Mouse (Mus musculus) adrenal gland, postnatal 10 days (tissue): ENCODE results near the gene Dnajc9. TPM values are rescaled to one million over a fixed set of nuclear protein-coding genes. Genes with fewer than 3 reads are reported as not detected.

Experiments
- DNase-seq: peaks from one replicate; pipeline ENCODE4 v3.0.0; 2021; ENCODE audit warnings: mixed read lengths
- long read RNA-seq, 2 experiments: library from polyadenylated mRNA; stranded (forward); transcript quantifications; one replicate each; pipeline ENCODE4 v2.0.0; 2021
- total RNA-seq, 2 experiments: library from RNA; stranded (reverse); gene quantifications; 2 replicates each; pipeline ENCODE4 v1.2.3; 2021

The Dnajc9 gene
- total RNA-seq, result 10 to 100 TPM; 33.7 to 36.6 TPM
- long read RNA-seq, experiment 1, transcript Dnajc9-201 (5 exons, 1,631 nt), result major isoform, 55 of 70 reads
- long read RNA-seq, experiment 1, partial matches to known transcripts, result 1 of 70 reads
- long read RNA-seq, experiment 1, other reads (novel, unspliced or antisense), result 11 of 70 reads
- long read RNA-seq, experiment 2, transcript Dnajc9-201 (5 exons, 1,631 nt), result major isoform, 25 of 30 reads
- long read RNA-seq, experiment 2, partial matches to known transcripts, result 3 of 30 reads
- long read RNA-seq, experiment 2, other reads (novel, unspliced or antisense), result 0 of 30 reads

DNA sequence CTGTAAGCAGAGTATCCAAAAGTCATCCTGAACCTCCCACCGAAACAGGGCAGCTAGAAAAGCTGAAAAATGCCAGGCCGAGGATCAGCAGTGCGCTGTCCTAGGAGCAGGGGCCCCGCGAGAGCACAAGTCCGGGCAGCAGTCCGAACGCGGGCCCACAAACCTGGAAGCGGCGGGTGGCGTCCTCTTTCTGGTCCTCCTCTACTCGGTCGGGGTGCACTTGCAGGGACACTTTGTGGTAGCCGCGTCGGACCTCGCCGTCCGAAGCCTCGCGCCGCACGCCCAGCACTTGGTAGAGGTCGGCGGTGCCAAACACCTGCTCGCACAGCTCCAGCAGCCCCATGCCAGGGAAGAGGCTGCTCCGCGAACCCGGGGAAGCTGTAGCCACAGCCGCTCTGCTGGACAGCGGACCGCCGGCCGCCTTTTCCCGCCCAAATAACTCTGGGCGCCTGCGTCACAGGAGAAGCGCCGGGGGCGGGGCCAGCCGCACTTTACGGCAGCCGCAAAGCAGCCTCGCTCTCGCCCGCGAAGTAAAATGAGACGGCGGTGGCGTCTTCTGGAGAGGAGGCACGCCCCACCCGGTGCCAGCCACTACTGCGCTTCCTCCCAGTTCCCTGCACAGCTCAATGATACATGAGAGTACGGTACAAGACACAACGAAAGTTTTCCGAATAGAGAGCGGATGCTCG, at the start of gene Dnajc9:
TSS of gene Dnajc9 (minus strand) at position 470 of the 689 bp plus-strand sequence.
- DNase-seq, result peak; percentile 98

DNA sequence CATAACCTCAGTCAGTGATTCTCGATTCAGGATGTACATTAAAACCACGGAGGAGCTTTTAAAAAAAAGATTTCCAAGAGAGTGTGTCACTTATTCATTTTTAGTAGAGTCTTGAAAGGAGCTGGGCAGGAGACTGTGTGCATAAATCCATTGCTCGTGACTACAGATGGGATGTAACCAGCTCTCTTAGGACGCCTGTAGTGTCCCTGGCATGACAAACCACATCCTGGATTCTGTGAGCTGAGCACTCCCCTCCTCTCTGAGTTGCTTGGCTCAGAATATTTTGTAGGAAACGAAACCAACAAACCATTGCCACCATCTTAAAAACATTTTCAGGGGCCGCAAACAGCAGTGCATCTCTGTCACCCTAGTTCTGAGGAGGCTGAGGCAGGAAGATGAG, 48.3 kb upstream of the Dnajc9 start:
- no peak for DNase-seq

DNA sequence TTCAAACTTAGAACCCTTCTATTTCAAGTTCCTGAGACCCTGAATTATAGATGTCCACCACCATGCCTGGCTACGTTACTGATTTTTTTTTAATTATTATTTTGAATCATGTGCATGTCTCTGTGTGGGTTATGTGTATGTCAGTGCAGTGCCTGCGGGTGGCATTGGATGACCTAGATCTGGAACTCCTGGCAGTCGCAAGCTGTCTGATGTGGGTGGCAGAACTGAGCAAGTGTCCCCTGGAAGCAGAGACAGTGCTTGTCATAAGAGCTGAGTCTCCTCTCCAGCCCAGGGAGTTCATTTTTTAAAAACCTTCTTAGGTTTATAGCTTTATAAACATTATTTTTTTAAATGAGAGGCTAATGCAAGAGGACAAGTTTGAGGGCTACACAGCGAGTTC, 43.7 kb upstream of the Dnajc9 start:
- DNase-seq, result no peak

DNA sequence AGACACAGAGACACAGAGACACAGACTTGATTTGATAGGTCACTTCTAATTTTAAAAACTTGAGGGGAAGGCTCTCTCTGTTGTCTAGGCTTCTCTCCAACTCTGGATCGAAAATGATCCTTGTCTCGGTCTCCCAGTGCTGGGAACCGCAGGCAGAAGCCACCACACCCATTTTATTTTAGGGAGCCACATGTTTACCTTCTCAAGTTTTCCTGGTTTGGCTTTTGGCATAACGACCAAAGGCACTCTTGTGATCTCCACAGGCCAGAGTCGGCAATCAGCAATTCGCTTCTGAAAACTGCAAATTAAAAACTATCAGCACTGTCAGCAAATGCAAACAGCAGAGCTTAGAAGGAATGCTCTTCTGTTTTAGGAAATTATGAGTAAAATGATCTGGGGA, 43.0 kb upstream of the Dnajc9 start:
- DNase-seq, result no peak

DNA sequence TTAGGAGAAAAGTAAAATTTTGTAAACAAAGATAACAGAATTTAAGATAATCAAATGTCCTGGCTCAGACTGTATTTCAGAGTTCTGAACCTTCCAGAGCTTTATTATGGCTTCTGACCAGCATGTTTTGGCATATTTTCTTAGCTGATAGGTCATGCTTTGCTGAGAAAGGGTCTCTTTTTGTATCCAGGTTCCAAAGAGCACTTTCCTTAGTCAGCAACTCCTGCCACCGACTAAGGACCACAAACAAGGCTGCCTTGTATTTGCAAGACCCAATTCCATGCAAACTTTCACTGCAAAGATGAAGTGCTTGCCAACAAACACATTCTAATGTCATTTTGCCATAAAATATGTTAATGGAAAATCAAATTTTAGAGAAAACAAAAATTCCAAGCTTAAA, 41.1 kb upstream of the Dnajc9 start:
- DNase-seq, result no peak

DNA sequence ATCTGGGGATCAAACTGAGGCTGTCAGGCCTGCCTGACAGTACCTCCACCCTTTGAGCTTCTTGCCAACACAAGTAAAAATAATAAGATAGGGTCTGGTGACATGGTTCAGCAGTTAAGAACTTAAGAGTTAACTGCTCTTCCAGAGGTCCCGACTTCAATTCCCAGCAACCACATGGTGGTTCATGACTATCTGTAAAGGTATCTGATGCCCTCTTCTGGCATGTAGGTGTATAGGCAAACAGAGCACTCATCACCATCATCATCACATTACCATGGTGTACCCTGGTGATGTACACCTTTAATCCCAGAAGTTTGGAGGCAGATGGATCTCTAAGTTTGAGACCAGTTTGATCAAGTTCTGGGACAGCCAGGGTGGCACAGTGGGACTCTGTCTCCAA, 39.9 kb upstream of the Dnajc9 start:
- no peak for DNase-seq

DNA sequence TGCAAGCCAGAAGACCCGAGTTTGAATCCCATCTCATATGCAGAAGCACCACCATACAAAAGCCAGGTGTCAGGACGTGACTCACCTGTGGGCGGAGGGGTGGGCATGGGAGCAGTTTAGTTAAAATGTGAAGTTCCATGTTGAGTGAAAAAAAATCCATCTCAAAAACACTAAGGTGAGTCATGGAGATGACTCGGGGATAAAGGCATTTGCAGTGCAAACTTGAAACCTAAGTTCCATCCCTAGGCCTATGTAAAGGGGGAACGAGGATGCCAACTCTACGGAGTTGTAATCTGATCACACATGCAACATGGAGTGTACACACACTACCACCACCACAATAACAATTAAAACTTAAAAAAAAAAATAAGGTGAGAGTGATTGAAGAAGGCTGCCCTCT, 34.3 kb upstream of the Dnajc9 start:
- no peak for DNase-seq

DNA sequence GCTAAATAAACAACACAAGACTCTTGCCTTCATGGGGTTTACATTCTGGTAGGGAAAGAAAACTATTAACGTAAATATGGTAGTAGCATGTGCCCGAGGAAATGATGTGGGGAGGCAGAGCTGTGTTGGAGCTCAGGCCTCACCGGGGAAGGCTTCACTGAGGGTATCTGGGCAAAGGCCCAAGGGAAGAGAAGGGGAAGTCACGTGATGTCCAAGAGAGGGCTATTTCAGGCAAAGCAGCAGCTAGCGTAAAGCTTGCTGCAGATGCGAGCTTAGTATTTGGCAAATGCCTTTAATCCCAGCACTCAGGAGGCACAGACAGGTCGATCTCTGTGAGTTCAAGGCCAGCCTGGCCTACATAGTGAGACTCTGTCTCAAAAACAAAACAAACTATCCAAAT, 33.5 kb upstream of the Dnajc9 start:
- peak; percentile 6 for DNase-seq

DNA sequence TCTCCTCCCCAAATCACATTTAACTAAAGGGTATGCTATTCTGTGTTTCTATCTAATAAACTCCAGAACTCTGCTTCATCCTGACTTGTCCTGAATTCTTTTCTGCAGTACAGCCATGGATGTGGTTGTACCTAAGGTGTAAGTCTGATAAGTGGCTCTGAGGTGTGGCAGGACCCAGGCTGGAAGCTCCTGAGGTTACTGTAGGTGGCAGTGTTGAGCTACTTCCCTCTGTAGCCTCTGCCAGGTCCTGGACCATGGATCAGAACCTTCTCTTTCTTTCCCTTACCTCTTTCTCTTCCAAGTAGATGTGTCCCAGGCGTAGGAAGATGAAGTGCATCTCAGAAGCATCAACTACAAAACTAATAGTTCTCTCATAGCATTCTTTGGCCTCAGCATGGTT, 11.4 kb upstream of the Dnajc9 start:
- DNase-seq, result peak; percentile 58

DNA sequence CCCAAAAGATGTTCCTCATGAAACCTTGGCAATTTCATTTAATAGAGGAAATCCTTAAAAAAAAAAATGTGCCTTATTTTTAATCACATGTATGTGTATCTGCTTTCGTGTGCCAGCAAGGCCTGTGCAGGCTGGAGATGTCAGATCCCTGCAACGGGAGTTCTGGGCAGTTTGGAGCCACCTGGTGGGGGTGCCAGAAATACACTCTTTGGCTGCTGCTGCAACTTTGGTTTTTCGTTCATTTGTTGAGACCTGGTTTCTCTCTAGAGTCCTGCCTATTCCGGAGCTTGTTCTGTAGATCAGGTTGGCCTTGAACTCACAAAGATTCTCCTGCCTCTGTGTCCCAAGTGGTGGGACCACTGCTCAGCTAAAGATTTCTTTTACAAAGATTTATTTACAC, 10.2 kb upstream of the Dnajc9 start:
- peak; percentile 68 for DNase-seq

DNA sequence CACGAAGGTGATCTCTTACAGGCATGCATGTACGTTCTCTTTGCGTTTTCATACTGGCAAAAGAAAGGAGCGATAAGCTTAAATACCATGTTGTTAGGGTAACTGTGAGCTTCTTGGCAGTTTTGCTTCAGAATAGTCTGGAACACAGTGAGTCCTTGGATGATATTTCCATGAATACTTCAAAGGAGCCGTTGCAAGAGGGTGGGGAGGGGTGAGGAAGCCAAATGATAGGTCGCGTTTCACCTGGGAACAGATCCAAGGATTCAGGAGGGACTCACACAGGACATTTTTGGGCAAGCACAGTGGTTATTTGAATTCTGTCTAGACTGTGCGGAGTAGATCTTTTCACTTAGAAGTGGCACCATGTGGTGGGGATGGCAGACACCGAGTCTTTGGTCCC, 8.5 kb upstream of the Dnajc9 start:
- peak; percentile 41 for DNase-seq

DNA sequence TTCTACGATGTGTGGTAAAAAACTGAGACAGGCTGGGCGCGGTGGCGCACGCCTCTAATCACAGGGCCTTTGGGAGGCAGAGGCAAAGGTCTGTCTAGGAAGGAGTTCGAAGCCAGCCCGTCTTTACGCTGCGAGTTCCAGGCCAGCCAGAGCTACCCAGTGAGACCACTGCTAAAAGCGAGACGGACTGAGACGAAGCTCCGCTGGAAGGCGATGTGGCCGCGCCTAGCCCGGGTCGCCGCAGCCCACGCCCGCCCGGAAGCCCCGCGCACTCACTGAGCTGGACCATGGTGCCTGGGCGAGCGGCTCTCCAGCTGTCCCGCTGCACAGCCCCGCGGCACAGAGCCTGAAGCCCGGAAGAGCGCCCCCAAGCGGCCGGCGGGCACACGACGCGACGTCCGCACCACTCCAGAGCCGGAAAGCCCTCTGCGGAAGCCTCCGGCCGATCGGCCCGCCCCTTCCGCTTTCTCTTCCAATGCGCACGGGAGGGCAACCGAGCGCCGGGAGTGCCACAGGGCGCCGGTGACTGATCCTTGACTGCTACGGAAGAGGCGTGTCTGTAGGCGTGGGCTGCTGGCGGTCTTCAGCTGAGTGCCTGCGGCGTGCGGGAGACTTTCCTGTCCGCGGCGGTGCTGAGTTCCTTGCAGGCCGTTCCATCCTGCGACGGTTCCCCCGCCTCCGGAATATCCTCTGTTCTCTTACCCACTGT, 4.6 kb upstream of the Dnajc9 start, which contains the start of gene Mrps16:
TSS of gene Mrps16 (minus strand) at position 430 of the 709 bp plus-strand sequence.
- DNase-seq, result peak; percentile 96

DNA sequence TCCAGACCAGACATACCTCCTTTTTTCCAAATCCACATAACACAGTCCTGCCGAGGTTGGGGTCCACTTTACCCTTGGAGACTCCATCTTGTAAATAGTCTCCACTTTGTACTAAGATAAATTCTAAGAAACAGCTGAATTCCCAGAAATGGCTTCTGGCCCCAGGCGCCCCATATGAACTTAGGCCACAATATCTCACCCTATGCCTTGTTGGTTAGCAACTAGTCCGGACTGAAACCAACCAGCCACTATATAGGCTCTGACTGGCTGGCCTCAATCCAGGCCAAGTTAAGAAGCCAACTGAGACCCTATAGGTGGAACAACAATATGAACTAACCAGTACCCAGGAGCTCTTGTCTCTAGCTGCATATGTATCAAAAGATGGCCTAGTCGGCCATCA, 3.6 kb upstream of the Dnajc9 start:
- DNase-seq, result no peak

DNA sequence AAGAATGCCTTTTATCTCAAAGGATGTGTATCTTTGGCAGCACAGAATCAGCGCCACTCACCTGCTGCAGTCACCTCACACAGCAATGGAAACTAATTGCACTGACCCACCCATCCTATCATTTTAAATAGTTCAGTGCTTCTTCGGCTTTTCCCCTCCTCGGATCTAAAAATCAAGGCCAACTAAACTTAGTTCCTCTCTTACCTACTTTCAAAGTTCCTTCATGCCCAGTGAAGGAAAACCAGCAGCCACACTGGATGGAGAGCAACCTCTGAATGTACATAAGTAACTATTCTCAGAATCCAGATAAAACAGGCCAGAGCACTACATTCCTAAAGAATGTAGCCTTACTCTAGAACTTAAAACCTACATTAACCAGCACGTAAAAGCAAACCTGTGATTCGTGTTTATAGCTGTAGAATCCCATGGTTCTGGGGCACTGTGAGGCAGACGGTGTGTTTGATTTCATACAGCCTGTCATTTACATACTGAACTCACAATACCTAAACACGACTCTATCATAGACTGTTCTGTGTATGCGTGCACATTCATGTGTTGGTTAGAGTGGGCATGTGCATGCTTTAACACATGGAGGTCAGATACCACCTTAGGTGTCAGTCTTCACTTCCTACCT, 853 bp upstream of the Dnajc9 start:
- no peak for DNase-seq

DNA sequence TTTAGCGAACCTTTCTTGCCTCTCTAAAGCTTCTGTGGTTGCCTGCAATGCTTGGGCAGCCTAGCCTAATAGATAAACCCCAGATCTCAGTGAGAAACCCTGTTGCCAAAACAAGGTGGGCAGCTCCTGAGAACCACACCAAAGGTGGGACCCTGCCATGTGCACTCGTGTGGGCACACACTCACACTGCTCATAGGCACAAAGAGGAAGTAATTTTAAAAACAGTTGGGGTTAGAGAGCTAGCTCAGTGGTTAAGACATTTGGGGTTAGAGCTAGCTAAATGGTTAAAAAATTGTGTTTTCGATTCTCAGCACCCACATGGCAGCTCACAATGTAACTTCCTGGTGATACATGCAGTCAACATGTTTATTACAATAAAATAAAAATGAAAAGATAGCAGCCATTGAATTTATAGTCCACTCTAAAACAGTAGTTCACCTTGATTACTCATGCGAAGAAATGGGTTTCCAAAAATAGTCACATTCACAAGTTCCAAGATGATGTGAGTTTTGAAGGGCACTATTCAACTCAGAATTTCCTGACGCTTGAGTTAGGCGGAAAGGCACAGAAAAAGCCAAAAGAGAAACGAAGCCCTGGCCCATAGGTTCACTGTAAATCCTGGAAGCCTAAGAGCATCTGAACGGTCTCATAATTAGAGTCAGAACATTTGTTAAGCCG, 8.8 kb downstream of the Dnajc9 start:
- DNase-seq, result no peak

DNA sequence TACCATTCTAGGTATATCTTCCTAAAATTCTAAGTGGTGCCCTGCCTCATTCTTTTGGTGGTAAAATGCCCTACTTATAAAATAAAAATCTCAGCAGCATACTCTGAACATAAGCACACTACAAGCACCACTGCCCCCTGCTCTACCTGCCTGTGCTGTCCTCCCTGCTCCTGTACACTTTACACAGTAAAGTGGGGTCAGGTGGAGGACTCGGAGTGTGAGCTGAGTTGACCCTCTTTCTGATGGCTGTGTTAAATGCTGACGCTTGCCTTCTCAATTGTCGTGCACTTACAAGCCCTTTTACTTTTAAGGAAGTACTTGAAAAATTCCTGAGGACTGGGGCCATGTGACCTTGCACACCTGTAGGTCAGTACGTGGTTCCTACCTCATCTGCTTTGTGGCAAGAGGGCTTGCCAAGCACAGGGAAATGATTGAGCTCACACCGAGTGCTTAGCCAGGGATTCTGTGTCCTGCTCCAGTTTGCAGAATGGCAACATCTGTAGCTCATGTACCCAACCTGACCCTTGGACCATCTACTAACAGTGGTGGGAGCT, 9.5 kb downstream of the Dnajc9 start:
- no peak for DNase-seq

DNA sequence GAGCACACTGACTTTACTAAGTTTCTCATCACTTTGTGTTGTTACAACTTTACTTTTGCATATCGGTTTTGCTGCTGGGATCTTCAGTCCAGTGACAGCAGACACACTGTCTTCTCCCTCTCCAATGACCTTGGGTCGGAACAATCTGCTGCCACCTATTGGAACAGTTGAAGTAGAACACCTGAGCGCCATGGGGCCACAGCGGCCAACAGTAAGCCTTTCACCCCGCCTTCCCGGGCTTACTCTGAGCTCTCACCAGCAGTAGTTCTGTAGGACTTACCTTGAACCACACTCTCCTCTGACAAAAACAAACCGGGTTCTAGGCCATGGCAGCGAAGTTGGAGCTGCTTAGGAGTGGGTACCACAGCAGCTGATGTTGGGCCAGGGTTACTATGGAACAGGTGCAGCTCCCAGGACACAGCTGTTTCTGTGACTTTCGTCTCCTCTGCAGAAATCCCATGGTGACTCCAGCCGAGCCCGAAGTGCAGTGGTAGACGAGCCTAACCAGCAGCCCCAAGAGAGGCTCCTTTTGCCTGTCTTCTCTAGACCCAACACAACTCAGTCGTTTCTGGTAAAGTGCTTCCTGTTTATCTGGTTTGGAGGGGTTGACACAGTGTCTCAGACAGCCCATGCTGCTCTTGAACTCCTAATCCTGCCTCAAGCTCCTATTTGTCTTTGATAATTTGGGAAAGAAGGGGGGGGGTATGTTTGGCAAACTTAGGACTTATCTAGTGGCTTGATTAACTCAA, 10.2 kb downstream of the Dnajc9 start:
- DNase-seq, result peak; percentile 71

DNA sequence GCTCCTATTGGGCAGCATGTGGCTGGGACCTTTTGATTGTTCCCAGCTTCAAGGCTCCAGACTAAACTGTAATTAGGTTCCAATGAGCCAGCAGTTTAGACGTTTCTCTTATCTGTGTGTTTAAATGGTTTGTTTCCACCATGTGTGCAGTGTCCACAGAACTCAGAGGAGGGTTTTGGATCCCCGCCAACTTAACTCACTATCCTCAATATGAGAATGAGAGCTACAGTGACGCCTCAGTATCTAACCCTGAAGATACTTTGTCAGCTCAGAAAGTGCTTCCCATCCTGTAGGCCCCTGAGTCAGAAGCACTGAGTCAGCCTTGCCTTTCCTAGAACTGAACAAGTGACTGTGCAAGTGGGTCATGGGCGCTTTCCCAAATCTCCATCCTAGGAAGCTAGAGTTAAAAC, 11.6 kb downstream of the Dnajc9 start:
- DNase-seq, result peak; percentile 64

DNA sequence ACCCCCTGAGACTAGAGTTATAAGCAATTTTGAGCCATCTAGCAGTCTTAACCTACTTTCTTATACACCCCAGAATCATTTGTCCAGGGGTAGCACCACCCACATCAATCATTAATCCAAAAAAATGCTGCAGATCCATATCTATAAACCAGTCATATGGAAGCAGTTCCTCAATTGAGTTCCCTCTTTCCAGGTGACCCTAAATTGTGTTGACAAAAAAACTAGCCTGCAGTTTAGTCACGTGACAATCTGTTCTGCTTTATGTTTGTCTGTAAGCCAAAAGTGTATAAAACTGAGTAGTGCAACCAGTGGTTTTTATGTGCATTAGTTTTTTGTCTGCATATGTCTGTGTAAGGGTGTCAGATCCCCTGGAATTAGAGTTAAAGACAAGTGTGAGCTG, 16.9 kb downstream of the Dnajc9 start:
- DNase-seq, result no peak

DNA sequence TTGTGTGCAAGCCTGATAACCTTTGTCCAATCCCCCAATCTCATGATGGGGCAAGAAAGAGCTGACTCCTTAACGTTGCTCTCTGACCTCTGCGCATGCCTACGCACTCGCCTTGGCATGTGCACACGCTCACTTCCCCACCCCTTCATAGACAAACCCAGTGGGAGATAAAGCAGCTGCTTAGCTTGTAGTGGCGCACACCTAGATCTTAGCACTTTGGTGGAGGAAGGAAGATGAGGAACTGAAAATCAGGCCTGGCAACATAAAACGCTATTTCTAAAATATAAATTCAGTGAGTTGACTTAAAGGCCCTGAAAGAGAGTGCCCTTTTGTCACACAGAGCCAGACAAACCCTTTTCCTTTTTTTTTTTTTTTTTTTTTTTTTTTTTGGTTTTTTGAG, 17.9 kb downstream of the Dnajc9 start:
- no peak for DNase-seq

DNA sequence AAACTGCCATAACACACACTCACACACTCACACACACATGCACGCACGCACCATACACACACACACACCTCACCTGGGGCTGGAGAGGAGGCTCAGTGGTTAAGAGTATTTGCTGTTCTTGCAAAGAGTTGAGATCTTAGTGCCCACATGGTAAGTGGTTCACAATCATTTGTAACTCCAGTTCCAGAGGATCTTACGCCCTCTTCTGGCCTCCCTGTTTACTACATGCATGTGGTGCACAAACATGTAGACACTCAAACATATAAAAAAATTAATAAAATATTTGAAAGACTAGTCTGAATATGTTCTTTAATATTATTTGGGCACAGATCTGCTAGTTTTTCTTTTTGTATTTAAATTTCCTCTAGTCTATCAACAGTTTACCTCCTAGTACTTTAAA, 20.4 kb downstream of the Dnajc9 start:
- DNase-seq, result no peak
